Mouse (Mus musculus): ENCODE results near the gene 2610318N02Rik. TPM values are rescaled to one million over a fixed set of nuclear protein-coding genes. Genes with fewer than 3 reads are reported as not detected.

The 2610318N02Rik gene
- total and polyA plus RNA-seq, 3 experiments: 8.1 to 18.3 (median 8.8) TPM

GRCm38 (mm10) chr16:17076869-17077268, 48.1 kb downstream of the 2610318N02Rik start:
- Histone ChIP-seq H3K9me3 (replicated peaks) (0 out of 2 replicates have a peak, but pooled peaks cover 4% of the 10 kb centered on the region), H3K27me3 (ENCODE audit: insufficient read depth, low read length) (peaks cover 19% of the 10 kb centered on the region), H3K36me3 (replicated peaks) (peaks cover 8% of the 10 kb centered on the region), H3K4me1 (ENCODE audit: insufficient read depth, low read depth, low read length) (peaks cover 11% of the 10 kb centered on the region), H3K4me3 (ENCODE audit: low read depth, low read length) (no peak overlapping the region)
- TF ChIP-seq GATA2 (IDR thresholded peaks at IDR 0.05; ENCODE audit: borderline replicate concordance, low read depth, low read length) (no peak), POLR2AphosphoS5 (IDR thresholded peaks at IDR 0.05; ENCODE audit: insufficient replicate concordance, low read depth, low read length) (no peak), TAL1 (conservative IDR thresholded peaks at IDR 0.05; ENCODE audit: low read depth, low read length) (no peak), CTCF (IDR thresholded peaks at IDR 0.05; ENCODE audit: low read depth, low read length) (no peak), GATA1 (IDR thresholded peaks at IDR 0.05; ENCODE audit: borderline replicate concordance, low read length) (no peak)
- ATAC-seq (ENCODE audit: extremely low read depth, insufficient number of reproducible peaks, low FRiP score, poor library complexity, severe bottlenecking): no peak
- DNase-seq (ENCODE audit: low spot score): no peak

GRCm38 (mm10) chr16:17076301-17076700, 48.7 kb downstream of the 2610318N02Rik start:
- ATAC-seq (ENCODE audit: extremely low read depth, insufficient number of reproducible peaks, low FRiP score, poor library complexity, severe bottlenecking): no peak
- H3K36me3 ChIP-seq (replicated peaks): peaks cover 2% of the 10 kb centered on the region
- peaks cover 7% of the 10 kb centered on the region for H3K4me1 ChIP-seq (ENCODE audit: insufficient read depth, low read depth, low read length)
- 0 out of 2 replicates have a peak, but pooled peaks cover 4% of the 10 kb centered on the region for H3K9me3 ChIP-seq (replicated peaks)
- no peak overlapping the region for H3K4me3 ChIP-seq (ENCODE audit: low read depth, low read length)
- H3K27me3 ChIP-seq (ENCODE audit: insufficient read depth, low read length): peaks cover 19% of the 10 kb centered on the region
- TF ChIP-seq GATA1 (IDR thresholded peaks at IDR 0.05; ENCODE audit: borderline replicate concordance, low read length) (no peak), CTCF (IDR thresholded peaks at IDR 0.05; ENCODE audit: low read depth, low read length) (no peak), TAL1 (conservative IDR thresholded peaks at IDR 0.05; ENCODE audit: low read depth, low read length) (no peak), GATA2 (IDR thresholded peaks at IDR 0.05; ENCODE audit: borderline replicate concordance, low read depth, low read length) (no peak), POLR2AphosphoS5 (IDR thresholded peaks at IDR 0.05; ENCODE audit: insufficient replicate concordance, low read depth, low read length) (no peak)
- DNase-seq (ENCODE audit: low spot score): no peak

GRCm38 (mm10) chr16:17073000-17073399, 52.0 kb downstream of the 2610318N02Rik start:
- H3K9me3 ChIP-seq (replicated peaks): 0 out of 2 replicates have a peak, but pooled peaks cover 4% of the 10 kb centered on the region
- H3K36me3 ChIP-seq (replicated peaks): no peaks in the 10 kb centered on the region
- H3K27me3 ChIP-seq (ENCODE audit: insufficient read depth, low read length): peaks cover 26% of the 10 kb centered on the region
- H3K4me3 ChIP-seq (ENCODE audit: low read depth, low read length): no peak overlapping the region
- DNase-seq (ENCODE audit: low spot score) (no peak), ATAC-seq (ENCODE audit: extremely low read depth, insufficient number of reproducible peaks, low FRiP score, poor library complexity, severe bottlenecking) (no peak)
- H3K4me1 ChIP-seq (ENCODE audit: insufficient read depth, low read depth, low read length): peaks cover 21% of the 10 kb centered on the region
- TF ChIP-seq POLR2AphosphoS5 (IDR thresholded peaks at IDR 0.05; ENCODE audit: insufficient replicate concordance, low read depth, low read length): no peak
- no peak for TF ChIP-seq TAL1 (conservative IDR thresholded peaks at IDR 0.05; ENCODE audit: low read depth, low read length)
- no peak for TF ChIP-seq GATA1 (IDR thresholded peaks at IDR 0.05; ENCODE audit: borderline replicate concordance, low read length)
- TF ChIP-seq GATA2 (IDR thresholded peaks at IDR 0.05; ENCODE audit: borderline replicate concordance, low read depth, low read length): no peak
- TF ChIP-seq CTCF (IDR thresholded peaks at IDR 0.05; ENCODE audit: low read depth, low read length): no peak

GRCm38 (mm10) chr16:17070716-17071115, 54.3 kb downstream of the 2610318N02Rik start:
- no peak for DNase-seq (ENCODE audit: low spot score)

GRCm38 (mm10) chr16:17069511-17070443, 55.2 kb downstream of the 2610318N02Rik start, which contains the start of gene Ypel1:
TSS of gene Ypel1 (plus strand) at chr16:17069696.
- H3K4me1 ChIP-seq (ENCODE audit: insufficient read depth, low read depth, low read length): peaks cover 16% of the 10 kb centered on the region
- TF ChIP-seq CTCF (IDR thresholded peaks at IDR 0.05; ENCODE audit: low read depth, low read length): no peak
- no peak for TF ChIP-seq POLR2AphosphoS5 (IDR thresholded peaks at IDR 0.05; ENCODE audit: insufficient replicate concordance, low read depth, low read length)
- TF ChIP-seq GATA2 (IDR thresholded peaks at IDR 0.05; ENCODE audit: borderline replicate concordance, low read depth, low read length): no peak
- TF ChIP-seq TAL1 (conservative IDR thresholded peaks at IDR 0.05; ENCODE audit: low read depth, low read length): no peak
- no peak for TF ChIP-seq GATA1 (IDR thresholded peaks at IDR 0.05; ENCODE audit: borderline replicate concordance, low read length)
- H3K9me3 ChIP-seq (replicated peaks): no peaks in the 10 kb centered on the region
- H3K4me3 ChIP-seq (ENCODE audit: low read depth, low read length): peak within 1 kb of the TSS; percentile 76
- H3K36me3 ChIP-seq (replicated peaks): no peaks in the 10 kb centered on the region
- peaks cover 40% of the 10 kb centered on the region for H3K27me3 ChIP-seq (ENCODE audit: insufficient read depth, low read length)
- DNase-seq (ENCODE audit: low spot score): peak; percentile 70
- ATAC-seq (ENCODE audit: extremely low read depth, insufficient number of reproducible peaks, low FRiP score, poor library complexity, severe bottlenecking): peak; percentile 28; the same call in 1 of the 2 replicates

More at GRCm38 (mm10) chr16:17070716-17071115, 54.3 kb downstream of the 2610318N02Rik start:
- H3K4me1 ChIP-seq (ENCODE audit: insufficient read depth, low read depth, low read length): peaks cover 16% of the 10 kb centered on the region
- no peak for TF ChIP-seq TAL1 (conservative IDR thresholded peaks at IDR 0.05; ENCODE audit: low read depth, low read length)
- TF ChIP-seq CTCF (IDR thresholded peaks at IDR 0.05; ENCODE audit: low read depth, low read length): no peak
- no peak for TF ChIP-seq POLR2AphosphoS5 (IDR thresholded peaks at IDR 0.05; ENCODE audit: insufficient replicate concordance, low read depth, low read length)
- no peak for TF ChIP-seq GATA2 (IDR thresholded peaks at IDR 0.05; ENCODE audit: borderline replicate concordance, low read depth, low read length)
- no peak for TF ChIP-seq GATA1 (IDR thresholded peaks at IDR 0.05; ENCODE audit: borderline replicate concordance, low read length)
- ATAC-seq (ENCODE audit: extremely low read depth, insufficient number of reproducible peaks, low FRiP score, poor library complexity, severe bottlenecking): no peak
- peaks cover 35% of the 10 kb centered on the region for H3K27me3 ChIP-seq (ENCODE audit: insufficient read depth, low read length)
- 0 out of 2 replicates have a peak, but pooled peaks cover 4% of the 10 kb centered on the region for H3K9me3 ChIP-seq (replicated peaks)
- H3K36me3 ChIP-seq (replicated peaks): no peaks in the 10 kb centered on the region
- no peak overlapping the region; the same call in 1 of the 2 replicates for H3K4me3 ChIP-seq (ENCODE audit: low read depth, low read length)

- no peak for TF ChIP-seq TAL1 (conservative IDR thresholded peaks at IDR 0.05; ENCODE audit: low read depth, low read length)
- TF ChIP-seq POLR2AphosphoS5 (IDR thresholded peaks at IDR 0.05; ENCODE audit: insufficient replicate concordance, low read depth, low read length): no peak
- no peak for TF ChIP-seq CTCF (IDR thresholded peaks at IDR 0.05; ENCODE audit: low read depth, low read length)
- TF ChIP-seq GATA1 (IDR thresholded peaks at IDR 0.05; ENCODE audit: borderline replicate concordance, low read length): no peak
- TF ChIP-seq GATA2 (IDR thresholded peaks at IDR 0.05; ENCODE audit: borderline replicate concordance, low read depth, low read length): no peak
- peaks cover 14% of the 10 kb centered on the region for H3K4me1 ChIP-seq (ENCODE audit: insufficient read depth, low read depth, low read length)
- peaks cover 33% of the 10 kb centered on the region for H3K27me3 ChIP-seq (ENCODE audit: insufficient read depth, low read length)
- DNase-seq (ENCODE audit: low spot score): no peak
- H3K36me3 ChIP-seq (replicated peaks): no peaks in the 10 kb centered on the region
- H3K9me3 ChIP-seq (replicated peaks): no peaks in the 10 kb centered on the region
- no peak for ATAC-seq (ENCODE audit: extremely low read depth, insufficient number of reproducible peaks, low FRiP score, poor library complexity, severe bottlenecking)
- H3K4me3 ChIP-seq (ENCODE audit: low read depth, low read length): no peak overlapping the region
Measured at GRCm38 (mm10) chr16:17067552-17067951, 57.4 kb downstream of the 2610318N02Rik start.

Other genes with a start within 250 kb of the 2610318N02Rik start
- gene Ppm1f, start 228.7 kb downstream of the 2610318N02Rik start, total RNA-seq (2014; fragmentation: Nextera tagmentation): 5.5 and 10.9 TPM in 2 replicates
- 10.5 and 12.3 TPM in 2 replicates for gene Ppm1f, start 228.7 kb downstream of the 2610318N02Rik start, total RNA-seq (2017)
- 5.3 and 6.3 TPM in 2 replicates for gene Ppm1f, start 228.7 kb downstream of the 2610318N02Rik start, polyA plus RNA-seq (2012)
- 248 and 276 TPM in 2 replicates for gene Mapk1, start 141.8 kb downstream of the 2610318N02Rik start, total RNA-seq (2014; fragmentation: Nextera tagmentation)
- gene Mapk1, start 141.8 kb downstream of the 2610318N02Rik start, total RNA-seq (2017): 173 and 180 TPM in 2 replicates
- 54.2 and 72.7 TPM in 2 replicates for gene Mapk1, start 141.8 kb downstream of the 2610318N02Rik start, polyA plus RNA-seq (2012)
- gene Ypel1, start 55.5 kb downstream of the 2610318N02Rik start, total RNA-seq (2014; fragmentation: Nextera tagmentation): 0.90 and 1.2 TPM in 2 replicates
- gene Ypel1, start 55.5 kb downstream of the 2610318N02Rik start, total RNA-seq (2017): 0.87 and 1.5 TPM in 2 replicates
- 0.09 and 0.15 TPM in 2 replicates for gene Ypel1, start 55.5 kb downstream of the 2610318N02Rik start, polyA plus RNA-seq (2012)
- gene Ppil2, start 13.9 kb downstream of the 2610318N02Rik start, total RNA-seq (2014; fragmentation: Nextera tagmentation): 111 and 127 TPM in 2 replicates
- 110 and 122 TPM in 2 replicates for gene Ppil2, start 13.9 kb downstream of the 2610318N02Rik start, total RNA-seq (2017)
- gene Ppil2, start 13.9 kb downstream of the 2610318N02Rik start, polyA plus RNA-seq (2012): 65.1 and 70.4 TPM in 2 replicates
- 16.5 and 20.2 TPM in 2 replicates for gene Sdf2l1, start 7.2 kb upstream of the 2610318N02Rik start, total RNA-seq (2014; fragmentation: Nextera tagmentation)
- gene Sdf2l1, start 7.2 kb upstream of the 2610318N02Rik start, total RNA-seq (2017): 43.1 and 48.1 TPM in 2 replicates
- gene Sdf2l1, start 7.2 kb upstream of the 2610318N02Rik start, polyA plus RNA-seq (2012): 74.7 and 93.8 TPM in 2 replicates
- gene Ydjc, start 19.5 kb upstream of the 2610318N02Rik start, total RNA-seq (2014; fragmentation: Nextera tagmentation): 9.3 and 10.4 TPM in 2 replicates
- 15.3 and 23.4 TPM in 2 replicates for gene Ydjc, start 19.5 kb upstream of the 2610318N02Rik start, total RNA-seq (2017)
- gene Ydjc, start 19.5 kb upstream of the 2610318N02Rik start, polyA plus RNA-seq (2012): 55.2 and 79.3 TPM in 2 replicates
- 3.9 and 5.3 TPM in 2 replicates for gene Ccdc116, start 22.1 kb upstream of the 2610318N02Rik start, total RNA-seq (2014; fragmentation: Nextera tagmentation)
- 2.5 and 2.8 TPM in 2 replicates for gene Ccdc116, start 22.1 kb upstream of the 2610318N02Rik start, total RNA-seq (2017)
- gene Ccdc116, start 22.1 kb upstream of the 2610318N02Rik start, polyA plus RNA-seq (2012): 4.6 TPM in 2 replicates
- gene Ube2l3, start 77.5 kb upstream of the 2610318N02Rik start, total RNA-seq (2014; fragmentation: Nextera tagmentation): 356 and 455 TPM in 2 replicates
- gene Ube2l3, start 77.5 kb upstream of the 2610318N02Rik start, total RNA-seq (2017): 143 and 176 TPM in 2 replicates
- gene Ube2l3, start 77.5 kb upstream of the 2610318N02Rik start, polyA plus RNA-seq (2012): 96.3 and 111 TPM in 2 replicates
- 5.6 TPM in 2 replicates for gene Rimbp3, start 83.4 kb upstream of the 2610318N02Rik start, total RNA-seq (2014; fragmentation: Nextera tagmentation)
- 1.6 and 2.1 TPM in 2 replicates for gene Rimbp3, start 83.4 kb upstream of the 2610318N02Rik start, total RNA-seq (2017)
- 1.5 and 1.7 TPM in 2 replicates for gene Rimbp3, start 83.4 kb upstream of the 2610318N02Rik start, polyA plus RNA-seq (2012)
- 25.1 and 25.6 TPM in 2 replicates for gene Hic2, start 108.4 kb upstream of the 2610318N02Rik start, total RNA-seq (2014; fragmentation: Nextera tagmentation)
- gene Hic2, start 108.4 kb upstream of the 2610318N02Rik start, total RNA-seq (2017): 14.8 and 15.1 TPM in 2 replicates
- 21.4 and 22.0 TPM in 2 replicates for gene Hic2, start 108.4 kb upstream of the 2610318N02Rik start, polyA plus RNA-seq (2012)
- gene Tmem191c, start 150.9 kb upstream of the 2610318N02Rik start, total RNA-seq (2014; fragmentation: Nextera tagmentation): 4.5 and 5.1 TPM in 2 replicates
- 21.6 and 23.4 TPM in 2 replicates for gene Tmem191c, start 150.9 kb upstream of the 2610318N02Rik start, total RNA-seq (2017)
- 27.8 and 32.7 TPM in 2 replicates for gene Tmem191c, start 150.9 kb upstream of the 2610318N02Rik start, polyA plus RNA-seq (2012)
- gene Serpind1, start 206.2 kb upstream of the 2610318N02Rik start, total RNA-seq (2014; fragmentation: Nextera tagmentation): not detected in 2 replicates
- gene Serpind1, start 206.2 kb upstream of the 2610318N02Rik start, total RNA-seq (2017): 0.11 TPM in 1 of 2 replicates, not detected in the other
- not detected in 2 replicates for gene Serpind1, start 206.2 kb upstream of the 2610318N02Rik start, polyA plus RNA-seq (2012)